9 mouse cellular contexts compared by ENCODE assay signal in genomic region chr9:106242813-106243488, GRCm38 (mm10). TPM values are rescaled to one million over a fixed set of nuclear protein-coding genes. Genes with fewer than 3 reads are reported as not detected.
DNase-seq lines count a peak whose midpoint lies in the region; ATAC-seq and TF ChIP-seq lines count a peak whose summit lies in the region.
"Had no signal": no experiment of that assay in that cellular context is flagged by ENCODE, and none has a peak within 500 bp of the region (broad histone marks: within the 10 kb centered on the region; RNA-seq: fewer than 3 reads in every experiment).

No protein-coding gene starts in this region.

- peaks cover 5% of the 10 kb centered on the region for H3K36me3 ChIP-seq in testis, adult 2 months (ENCODE audit: control insufficient read depth, insufficient read depth, low read length)
- peaks cover 60% of the 10 kb centered on the region for H3K36me3 ChIP-seq in embryonic facial prominence, embryonic 14.5 days (ENCODE audit: control insufficient read depth, insufficient read depth, low read length)
- H3K36me3 ChIP-seq in limb, embryonic 12.5 days: peaks cover 61% of the 10 kb centered on the region
- H3K36me3 ChIP-seq in stomach, embryonic 15.5 days: peaks cover 45% of the 10 kb centered on the region

- TF ChIP-seq POLR2A in testis, adult 2 months (IDR thresholded peaks at IDR 0.05; ENCODE audit: control insufficient read depth, low read depth, low read length): no peak

- no peak for ATAC-seq in embryonic facial prominence, embryonic 14.5 days (ENCODE audit: low read depth)
- ATAC-seq in limb, embryonic 12.5 days (ENCODE audit: insufficient number of reproducible peaks, insufficient read depth, low FRiP score, low TSS enrichment, low read depth): no peak
- ATAC-seq in stomach, embryonic 15.5 days (ENCODE audit: insufficient read depth, low FRiP score, low read depth): no peak

- H3K4me3 ChIP-seq in testis, adult 2 months (ENCODE audit: control insufficient read depth, low read depth, low read length): no peak overlapping the region
- no peak overlapping the region for H3K4me3 ChIP-seq in embryonic facial prominence, embryonic 14.5 days (ENCODE audit: low read depth, low read length)
- H3K4me3 ChIP-seq in limb, embryonic 12.5 days (replicated peaks): no peak overlapping the region
- no peak overlapping the region for H3K4me3 ChIP-seq in stomach, embryonic 15.5 days (replicated peaks)
- H3K4me3 ChIP-seq: myocyte had no signal

- no peak for DNase-seq in testis, postnatal 10 days (ENCODE audit: low spot score)
- no peak for DNase-seq in embryonic facial prominence, embryonic 14.5 days (ENCODE audit: low spot score)
- no peak for DNase-seq in frontal cortex, adult 2 months (ENCODE audit: extremely low spot score in 1 of 2, low spot score in 1 of 2)
- no peak for DNase-seq in thymus, postnatal 4 days
- DNase-seq in urinary bladder, adult 2 months (ENCODE audit: low spot score): no peak

- H3K4me1 ChIP-seq in testis, adult 2 months (ENCODE audit: control insufficient read depth, insufficient read depth, low read length): peaks cover 4% of the 10 kb centered on the region
- H3K4me1 ChIP-seq in embryonic facial prominence, embryonic 14.5 days (ENCODE audit: control insufficient read depth, insufficient read depth, low read length): peaks cover 12% of the 10 kb centered on the region
- H3K4me1 ChIP-seq in limb, embryonic 12.5 days (replicated peaks): peaks cover 19% of the 10 kb centered on the region
- H3K4me1 ChIP-seq in stomach, embryonic 15.5 days: peaks cover 17% of the 10 kb centered on the region

- TF ChIP-seq CTCF in testis, adult 2 months (IDR thresholded peaks at IDR 0.05; ENCODE audit: control insufficient read depth, insufficient read depth, insufficient replicate concordance, low read depth, low read length): no peak

- 71% methylated on average over 19 of the region's 19 CpGs for WGBS in embryonic facial prominence, embryonic 14.5 days
- WGBS in limb, embryonic 12.5 days: 58% methylated on average over 19 of the region's 19 CpGs
- 54% methylated on average over 19 of the region's 19 CpGs for WGBS in stomach, embryonic 15.5 days

- H3K4me2 ChIP-seq in embryonic facial prominence, embryonic 14.5 days (ENCODE audit: low read depth, low read length): no peak overlapping the region
- no peak overlapping the region for H3K4me2 ChIP-seq in limb, embryonic 12.5 days
- peak overlapping the region; percentile 28 for H3K4me2 ChIP-seq in stomach, embryonic 15.5 days

- H3K9ac ChIP-seq in embryonic facial prominence, embryonic 14.5 days (ENCODE audit: low read depth, low read length): 0 out of 2 replicates have a peak overlapping the region, but pooled peaks have one; percentile 6
- no peak overlapping the region for H3K9ac ChIP-seq in limb, embryonic 12.5 days (replicated peaks)
- H3K9ac ChIP-seq in stomach, embryonic 15.5 days: no peak overlapping the region

- H3K27me3 ChIP-seq in testis, adult 2 months (ENCODE audit: control insufficient read depth, insufficient read depth, low read length): no peaks in the 10 kb centered on the region
- no peaks in the 10 kb centered on the region for H3K27me3 ChIP-seq in embryonic facial prominence, embryonic 14.5 days (replicated peaks; ENCODE audit: control insufficient read depth, insufficient read depth, low read length)
- no peaks in the 10 kb centered on the region for H3K27me3 ChIP-seq in limb, embryonic 12.5 days
- H3K27me3 ChIP-seq in stomach, embryonic 15.5 days (replicated peaks): no peaks in the 10 kb centered on the region

- H3K9me3 ChIP-seq in embryonic facial prominence, embryonic 14.5 days (ENCODE audit: control insufficient read depth, low read length): no peaks in the 10 kb centered on the region
- H3K9me3 ChIP-seq in limb, embryonic 12.5 days: no peaks in the 10 kb centered on the region
- no peaks in the 10 kb centered on the region for H3K9me3 ChIP-seq in stomach, embryonic 15.5 days

- peak overlapping the region; percentile 9 for H3K27ac ChIP-seq in testis, adult 2 months (ENCODE audit: control insufficient read depth, insufficient read depth, low read depth, low read length)
- H3K27ac ChIP-seq in embryonic facial prominence, embryonic 14.5 days (replicated peaks; ENCODE audit: low read depth, low read length): peak overlapping the region; percentile 39; the same call in 1 of the 2 replicates
- peak overlapping the region; percentile 74 for H3K27ac ChIP-seq in limb, embryonic 12.5 days
- peak overlapping the region; percentile 49 for H3K27ac ChIP-seq in stomach, embryonic 15.5 days

RNA-seq across cellular contexts. Expression of gene Alas1, which starts 5.5 kb away (rescaled TPM):
- polyA plus RNA-seq in testis, adult 2 months (2012; rRNA removed): 123 and 139 TPM in 2 replicates
- 94.8 and 102 TPM in 2 replicates for polyA plus RNA-seq in embryonic facial prominence, embryonic 14.5 days (2014; fragmentation: Nextera tagmentation; extraction: Ambion mirVana)
- 89.3 and 95.0 TPM in 2 replicates for polyA plus RNA-seq in limb, embryonic 12.5 days (2016; fragmentation: Nextera tagmentation; extraction: Ambion mirVana)
- 109 TPM in 2 replicates for polyA plus RNA-seq in stomach, embryonic 15.5 days (2015; fragmentation: Nextera tagmentation; extraction: Ambion mirVana)
- polyA plus RNA-seq in frontal cortex, adult 2 months (2012; rRNA removed): 122 and 129 TPM in 2 replicates
- polyA plus RNA-seq in urinary bladder, adult 2 months (2012; rRNA removed): 93.3 and 105 TPM in 2 replicates

RNA-seq across cellular contexts. Expression of gene Tlr9, which starts 20.6 kb away (rescaled TPM):
- 2.6 and 2.7 TPM in 2 replicates for polyA plus RNA-seq in testis, adult 2 months (2012; rRNA removed)
- polyA plus RNA-seq in embryonic facial prominence, embryonic 14.5 days (2014; fragmentation: Nextera tagmentation; extraction: Ambion mirVana): 0.05 and 0.07 TPM in 2 replicates
- polyA plus RNA-seq in limb, embryonic 12.5 days (2016; fragmentation: Nextera tagmentation; extraction: Ambion mirVana): not detected in 2 replicates
- 0.12 and 0.15 TPM in 2 replicates for polyA plus RNA-seq in stomach, embryonic 15.5 days (2015; fragmentation: Nextera tagmentation; extraction: Ambion mirVana)
- polyA plus RNA-seq in frontal cortex, adult 2 months (2012; rRNA removed): 0.67 and 1.2 TPM in 2 replicates
- polyA plus RNA-seq in urinary bladder, adult 2 months (2012; rRNA removed): 1.8 and 2.5 TPM in 2 replicates
- polyA plus RNA-seq: myocyte had no signal

RNA-seq across cellular contexts. Expression of gene Poc1a, which starts 37.9 kb away (rescaled TPM):
- polyA plus RNA-seq in testis, adult 2 months (2012; rRNA removed): 72.2 and 74.2 TPM in 2 replicates
- 16.6 and 21.5 TPM in 2 replicates for polyA plus RNA-seq in embryonic facial prominence, embryonic 14.5 days (2014; fragmentation: Nextera tagmentation; extraction: Ambion mirVana)
- 30.3 and 31.5 TPM in 2 replicates for polyA plus RNA-seq in limb, embryonic 12.5 days (2016; fragmentation: Nextera tagmentation; extraction: Ambion mirVana)
- 24.7 and 25.4 TPM in 2 replicates for polyA plus RNA-seq in stomach, embryonic 15.5 days (2015; fragmentation: Nextera tagmentation; extraction: Ambion mirVana)
- 24.2 and 25.6 TPM in 2 replicates for polyA plus RNA-seq in frontal cortex, adult 2 months (2012; rRNA removed)
- 3.9 and 4.5 TPM in 2 replicates for polyA plus RNA-seq in urinary bladder, adult 2 months (2012; rRNA removed)

RNA-seq across cellular contexts. Expression of gene Twf2, which starts 40.0 kb away (rescaled TPM):
- 12.1 and 13.5 TPM in 2 replicates for polyA plus RNA-seq in testis, adult 2 months (2012; rRNA removed)
- polyA plus RNA-seq in embryonic facial prominence, embryonic 14.5 days (2014; fragmentation: Nextera tagmentation; extraction: Ambion mirVana): 65.1 and 65.4 TPM in 2 replicates
- polyA plus RNA-seq in limb, embryonic 12.5 days (2016; fragmentation: Nextera tagmentation; extraction: Ambion mirVana): 62.1 and 69.8 TPM in 2 replicates
- polyA plus RNA-seq in stomach, embryonic 15.5 days (2015; fragmentation: Nextera tagmentation; extraction: Ambion mirVana): 53.9 and 64.0 TPM in 2 replicates
- polyA plus RNA-seq in frontal cortex, adult 2 months (2012; rRNA removed): 65.8 and 66.8 TPM in 2 replicates
- 33.1 and 35.7 TPM in 2 replicates for polyA plus RNA-seq in urinary bladder, adult 2 months (2012; rRNA removed)

RNA-seq across cellular contexts. Expression of gene Ppm1m, which starts 43.4 kb away (rescaled TPM):
- 31.3 and 40.6 TPM in 2 replicates for polyA plus RNA-seq in testis, adult 2 months (2012; rRNA removed)
- polyA plus RNA-seq in embryonic facial prominence, embryonic 14.5 days (2014; fragmentation: Nextera tagmentation; extraction: Ambion mirVana): 41.3 and 42.7 TPM in 2 replicates
- 60.4 and 60.7 TPM in 2 replicates for polyA plus RNA-seq in limb, embryonic 12.5 days (2016; fragmentation: Nextera tagmentation; extraction: Ambion mirVana)
- 39.0 and 42.0 TPM in 2 replicates for polyA plus RNA-seq in stomach, embryonic 15.5 days (2015; fragmentation: Nextera tagmentation; extraction: Ambion mirVana)
- polyA plus RNA-seq in frontal cortex, adult 2 months (2012; rRNA removed): 32.0 and 35.1 TPM in 2 replicates
- polyA plus RNA-seq in urinary bladder, adult 2 months (2012; rRNA removed): 40.2 and 47.0 TPM in 2 replicates

Comparison
In these comparisons a context has a peak if more than half of its experiments do, and no peak if none do; other contexts are left out.
1. H3K27ac ChIP-seq: peak in every context shown above with its lines; median percentile 74 in limb, embryonic 12.5 days; 49 in stomach, embryonic 15.5 days; 39 in embryonic facial prominence, embryonic 14.5 days; 9 in testis, adult 2 months.